Mouse (Mus musculus): ENCODE results near the gene Gart. TPM values are rescaled to one million over a fixed set of nuclear protein-coding genes. Genes with fewer than 3 reads are reported as not detected.

Gart gene
- polyA plus RNA-seq, 1 experiment, result 27.4 TPM

- Histone ChIP-seq H3K9me3 (ENCODE audit: control insufficient read depth, low read length) (no peaks in the 10 kb centered on the region), H3K36me3 (ENCODE audit: control insufficient read depth) (no peaks in the 10 kb centered on the region), H3K4me3 (replicated peaks) (no peak overlapping the region), H3K4me1 (ENCODE audit: control insufficient read depth) (peaks cover 25% of the 10 kb centered on the region), H3K27me3 (ENCODE audit: control insufficient read depth) (peaks cover 24% of the 10 kb centered on the region)
- TF ChIP-seq TAL1 (IDR thresholded peaks at IDR 0.05; ENCODE audit: low read length), result no peak
- TF ChIP-seq GATA1 (IDR thresholded peaks at IDR 0.05; ENCODE audit: low read length), result no peak
These were observed 54.6 kb downstream of the Gart start for GRCm38 (mm10) chr16:91592162-91592561.

GRCm38 (mm10) chr16:91588703-91589102, 58.0 kb downstream of the Gart start:
- Histone ChIP-seq H3K27me3 (ENCODE audit: control insufficient read depth) (peaks cover 4% of the 10 kb centered on the region; the same call in 1 of the 2 replicates), H3K36me3 (ENCODE audit: control insufficient read depth) (no peaks in the 10 kb centered on the region), H3K4me3 (replicated peaks) (no peak overlapping the region), H3K9me3 (ENCODE audit: control insufficient read depth, low read length) (no peaks in the 10 kb centered on the region), H3K4me1 (ENCODE audit: control insufficient read depth) (peaks cover 11% of the 10 kb centered on the region)
- TF ChIP-seq TAL1 (IDR thresholded peaks at IDR 0.05; ENCODE audit: low read length) (no peak), GATA1 (IDR thresholded peaks at IDR 0.05; ENCODE audit: low read length) (no peak)

GRCm38 (mm10) chr16:91587730-91588453, 58.9 kb downstream of the Gart start:
- Histone ChIP-seq H3K4me1 (ENCODE audit: control insufficient read depth) (peaks cover 11% of the 10 kb centered on the region), H3K4me3 (replicated peaks) (no peak overlapping the region), H3K9me3 (ENCODE audit: control insufficient read depth, low read length) (no peaks in the 10 kb centered on the region), H3K27me3 (ENCODE audit: control insufficient read depth) (peaks cover 4% of the 10 kb centered on the region; the same call in 1 of the 2 replicates), H3K36me3 (ENCODE audit: control insufficient read depth) (no peaks in the 10 kb centered on the region)
- TF ChIP-seq GATA1 (IDR thresholded peaks at IDR 0.05; ENCODE audit: low read length) (no peak), TAL1 (IDR thresholded peaks at IDR 0.05; ENCODE audit: low read length) (no peak)

GRCm38 (mm10) chr16:91586244-91586643, 60.5 kb downstream of the Gart start:
- no peak overlapping the region for H3K4me3 ChIP-seq (replicated peaks)
- H3K36me3 ChIP-seq (ENCODE audit: control insufficient read depth), result peaks cover under 1% of the 10 kb centered on the region; the same call in 1 of the 2 replicates
- H3K27me3 ChIP-seq (ENCODE audit: control insufficient read depth), result peaks cover 3% of the 10 kb centered on the region; the same call in 1 of the 2 replicates
- no peaks in the 10 kb centered on the region for H3K9me3 ChIP-seq (ENCODE audit: control insufficient read depth, low read length)
- peaks cover 11% of the 10 kb centered on the region for H3K4me1 ChIP-seq (ENCODE audit: control insufficient read depth)
- TF ChIP-seq GATA1 (IDR thresholded peaks at IDR 0.05; ENCODE audit: low read length), result no peak
- no peak for TF ChIP-seq TAL1 (IDR thresholded peaks at IDR 0.05; ENCODE audit: low read length)

GRCm38 (mm10) chr16:91585617-91586016, 61.1 kb downstream of the Gart start:
- Histone ChIP-seq H3K4me1 (ENCODE audit: control insufficient read depth) (peaks cover 11% of the 10 kb centered on the region), H3K4me3 (replicated peaks) (no peak overlapping the region), H3K36me3 (ENCODE audit: control insufficient read depth) (peaks cover 3% of the 10 kb centered on the region; the same call in 1 of the 2 replicates), H3K27me3 (ENCODE audit: control insufficient read depth) (peaks cover 2% of the 10 kb centered on the region; the same call in 1 of the 2 replicates), H3K9me3 (ENCODE audit: control insufficient read depth, low read length) (no peaks in the 10 kb centered on the region)
- TF ChIP-seq GATA1 (IDR thresholded peaks at IDR 0.05; ENCODE audit: low read length) (no peak), TAL1 (IDR thresholded peaks at IDR 0.05; ENCODE audit: low read length) (no peak)

- no peak overlapping the region for H3K4me3 ChIP-seq (replicated peaks)
- H3K4me1 ChIP-seq (ENCODE audit: control insufficient read depth), result peaks cover 2% of the 10 kb centered on the region
- peaks cover 3% of the 10 kb centered on the region; the same call in 1 of the 2 replicates for H3K36me3 ChIP-seq (ENCODE audit: control insufficient read depth)
- no peaks in the 10 kb centered on the region for H3K27me3 ChIP-seq (ENCODE audit: control insufficient read depth)
- no peaks in the 10 kb centered on the region for H3K9me3 ChIP-seq (ENCODE audit: control insufficient read depth, low read length)
- no peak for TF ChIP-seq TAL1 (IDR thresholded peaks at IDR 0.05; ENCODE audit: low read length)
- no peak for TF ChIP-seq GATA1 (IDR thresholded peaks at IDR 0.05; ENCODE audit: low read length)
These were observed 64.4 kb downstream of the Gart start for GRCm38 (mm10) chr16:91582307-91582706.

GRCm38 (mm10) chr16:91578980-91579720, 67.6 kb downstream of the Gart start:
- H3K36me3 ChIP-seq (ENCODE audit: control insufficient read depth), result peaks cover 3% of the 10 kb centered on the region; the same call in 1 of the 2 replicates
- H3K27me3 ChIP-seq (ENCODE audit: control insufficient read depth), result no peaks in the 10 kb centered on the region
- H3K4me3 ChIP-seq (replicated peaks), result no peak overlapping the region
- H3K9me3 ChIP-seq (ENCODE audit: control insufficient read depth, low read length), result no peaks in the 10 kb centered on the region
- TF ChIP-seq TAL1 (IDR thresholded peaks at IDR 0.05; ENCODE audit: low read length), result no peak
- TF ChIP-seq GATA1 (IDR thresholded peaks at IDR 0.05; ENCODE audit: low read length), result no peak
- H3K4me1 ChIP-seq (ENCODE audit: control insufficient read depth), result peaks cover 2% of the 10 kb centered on the region

- Histone ChIP-seq H3K4me1 (ENCODE audit: control insufficient read depth) (peaks cover 2% of the 10 kb centered on the region), H3K36me3 (ENCODE audit: control insufficient read depth) (no peaks in the 10 kb centered on the region), H3K27me3 (ENCODE audit: control insufficient read depth) (peaks cover 6% of the 10 kb centered on the region; the same call in 1 of the 2 replicates), H3K4me3 (replicated peaks) (no peak overlapping the region), H3K9me3 (ENCODE audit: control insufficient read depth, low read length) (no peaks in the 10 kb centered on the region)
- no peak for TF ChIP-seq TAL1 (IDR thresholded peaks at IDR 0.05; ENCODE audit: low read length)
- TF ChIP-seq GATA1 (IDR thresholded peaks at IDR 0.05; ENCODE audit: low read length), result no peak
These were observed 71.6 kb downstream of the Gart start for GRCm38 (mm10) chr16:91575151-91575550.

Other genes with a start within 250 kb of the Gart start
- 0.73 and 0.96 TPM in 2 replicates for gene Il10rb, start 240.8 kb downstream of the Gart start, polyA plus RNA-seq (2012)
- gene Ifnar1, start 161.7 kb downstream of the Gart start, polyA plus RNA-seq (2012), result 0.82 and 1.0 TPM in 2 replicates
- 0.28 and 0.29 TPM in 2 replicates for gene Ifngr2, start 99.9 kb downstream of the Gart start, polyA plus RNA-seq (2012)
- gene Tmem50b, start 49.2 kb downstream of the Gart start, polyA plus RNA-seq (2012), result 0.02 TPM in 1 of 2 replicates, not detected in the other
- 0.19 and 0.23 TPM in 2 replicates for gene Dnajc28, start 27.9 kb downstream of the Gart start, polyA plus RNA-seq (2012)
- 3.8 and 4.7 TPM in 2 replicates for gene Son, start 554 bp upstream of the Gart start, polyA plus RNA-seq (2012)
- gene Donson, start 41.8 kb upstream of the Gart start, polyA plus RNA-seq (2012), result 6.7 and 6.9 TPM in 2 replicates
- 0.28 and 0.30 TPM in 2 replicates for gene Cryzl1, start 82.0 kb upstream of the Gart start, polyA plus RNA-seq (2012)
- 31.5 and 32.6 TPM in 2 replicates for gene Itsn1, start 82.3 kb upstream of the Gart start, polyA plus RNA-seq (2012)

Measured in erythroblast, embryonic 14.5 days (primary cell).